Mouse (Mus musculus): ENCODE measurements around the gene Cpa2. TPM values are rescaled to one million over a fixed set of nuclear protein-coding genes. Genes with fewer than 3 reads are reported as not detected.

The Cpa2 gene
- polyA plus RNA-seq, 1 experiment from 2014 or later = 15.9 TPM

- 11% methylated on average over 17 of the region's 17 CpGs for WGBS
- Histone ChIP-seq H3K4me2 (replicated peaks; ENCODE audit: low read depth, low read length) (peak overlapping the region; percentile 60), H3K27me3 (ENCODE audit: insufficient read depth, low read length) (no peaks in the 10 kb centered on the region), H3K27ac (ENCODE audit: low read length) (peak overlapping the region; percentile 96), H3K36me3 (ENCODE audit: insufficient read depth, low read length) (no peaks in the 10 kb centered on the region), H3K4me1 (ENCODE audit: insufficient read depth, low read length) (peaks cover 72% of the 10 kb centered on the region), H3K9me3 (ENCODE audit: low read length) (peaks cover 7% of the 10 kb centered on the region; the same call in 1 of the 2 replicates), H3K4me3 (ENCODE audit: low read length) (peak overlapping the region; percentile 36), H3K9ac (replicated peaks; ENCODE audit: low read length) (peak overlapping the region; percentile 63)
- ATAC-seq (ENCODE audit: low FRiP score, low TSS enrichment) = peak; percentile 37; the same call in 1 of the 2 replicates
These were observed 5.3 kb downstream of the Cpa2 start for GRCm38 (mm10) chr6:30546571-30547273.

GRCm38 (mm10) chr6:30547274-30547645 is 5.9 kb downstream of the Cpa2 start:
- WGBS = under 1% methylated on average over 12 of the region's 17 CpGs
- 0 out of 2 replicates have a peak, but pooled peaks have one; percentile 27 for ATAC-seq (ENCODE audit: low FRiP score, low TSS enrichment)
- H3K4me1 ChIP-seq (ENCODE audit: insufficient read depth, low read length) = peaks cover 77% of the 10 kb centered on the region
- H3K27me3 ChIP-seq (ENCODE audit: insufficient read depth, low read length) = no peaks in the 10 kb centered on the region
- H3K9ac ChIP-seq (replicated peaks; ENCODE audit: low read length) = peak overlapping the region; percentile 63
- H3K27ac ChIP-seq (ENCODE audit: low read length) = peak overlapping the region; percentile 96
- peak overlapping the region; percentile 36 for H3K4me3 ChIP-seq (ENCODE audit: low read length)
- peak overlapping the region; percentile 60 for H3K4me2 ChIP-seq (replicated peaks; ENCODE audit: low read depth, low read length)
- no peaks in the 10 kb centered on the region for H3K36me3 ChIP-seq (ENCODE audit: insufficient read depth, low read length)
- H3K9me3 ChIP-seq (ENCODE audit: low read length) = peaks cover 7% of the 10 kb centered on the region; the same call in 1 of the 2 replicates

- Histone ChIP-seq H3K27me3 (ENCODE audit: insufficient read depth, low read length) (no peaks in the 10 kb centered on the region), H3K4me3 (ENCODE audit: low read length) (no peak overlapping the region), H3K4me2 (replicated peaks; ENCODE audit: low read depth, low read length) (peak overlapping the region; percentile 60), H3K9ac (replicated peaks; ENCODE audit: low read length) (0 out of 2 replicates have a peak overlapping the region, but pooled peaks have one; percentile 46), H3K27ac (ENCODE audit: low read length) (peak overlapping the region; percentile 90), H3K4me1 (ENCODE audit: insufficient read depth, low read length) (peaks cover 81% of the 10 kb centered on the region), H3K36me3 (ENCODE audit: insufficient read depth, low read length) (no peaks in the 10 kb centered on the region), H3K9me3 (ENCODE audit: low read length) (peaks cover 7% of the 10 kb centered on the region; the same call in 1 of the 2 replicates)
- no peak for ATAC-seq (ENCODE audit: low FRiP score, low TSS enrichment)
- 24% methylated on average over 9 of the region's 9 CpGs for WGBS
These were observed 6.4 kb downstream of the Cpa2 start for GRCm38 (mm10) chr6:30547656-30548306.

- H3K4me3 ChIP-seq (ENCODE audit: low read length) = no peak overlapping the region
- peak overlapping the region; percentile 32 for H3K4me2 ChIP-seq (replicated peaks; ENCODE audit: low read depth, low read length)
- peaks cover 81% of the 10 kb centered on the region for H3K4me1 ChIP-seq (ENCODE audit: insufficient read depth, low read length)
- ATAC-seq (ENCODE audit: low FRiP score, low TSS enrichment) = peak; percentile 33
- peak overlapping the region; percentile 9 for H3K9ac ChIP-seq (replicated peaks; ENCODE audit: low read length)
- 12% methylated on average over 15 of the region's 15 CpGs for WGBS
- H3K27ac ChIP-seq (ENCODE audit: low read length) = peak overlapping the region; percentile 90
- H3K9me3 ChIP-seq (ENCODE audit: low read length) = peaks cover 7% of the 10 kb centered on the region; the same call in 1 of the 2 replicates
- H3K27me3 ChIP-seq (ENCODE audit: insufficient read depth, low read length) = no peaks in the 10 kb centered on the region
- H3K36me3 ChIP-seq (ENCODE audit: insufficient read depth, low read length) = no peaks in the 10 kb centered on the region
These were observed 7.9 kb downstream of the Cpa2 start for GRCm38 (mm10) chr6:30549231-30549761.

GRCm38 (mm10) chr6:30550496-30551192 is 9.3 kb downstream of the Cpa2 start:
- no peak for ATAC-seq (ENCODE audit: low FRiP score, low TSS enrichment)
- Histone ChIP-seq H3K4me1 (ENCODE audit: insufficient read depth, low read length) (peaks cover 72% of the 10 kb centered on the region), H3K27me3 (ENCODE audit: insufficient read depth, low read length) (no peaks in the 10 kb centered on the region), H3K4me2 (replicated peaks; ENCODE audit: low read depth, low read length) (no peak overlapping the region), H3K9ac (replicated peaks; ENCODE audit: low read length) (no peak overlapping the region), H3K36me3 (ENCODE audit: insufficient read depth, low read length) (no peaks in the 10 kb centered on the region), H3K4me3 (ENCODE audit: low read length) (no peak overlapping the region), H3K27ac (ENCODE audit: low read length) (no peak overlapping the region), H3K9me3 (ENCODE audit: low read length) (peaks cover 7% of the 10 kb centered on the region; the same call in 1 of the 2 replicates)
- WGBS = 73% methylated on average over 7 of the region's 7 CpGs

GRCm38 (mm10) chr6:30551193-30551515 is 9.8 kb downstream of the Cpa2 start:
- Histone ChIP-seq H3K27ac (ENCODE audit: low read length) (no peak overlapping the region), H3K9me3 (ENCODE audit: low read length) (peaks cover 7% of the 10 kb centered on the region; the same call in 1 of the 2 replicates), H3K4me2 (replicated peaks; ENCODE audit: low read depth, low read length) (no peak overlapping the region), H3K4me1 (ENCODE audit: insufficient read depth, low read length) (peaks cover 67% of the 10 kb centered on the region), H3K4me3 (ENCODE audit: low read length) (no peak overlapping the region), H3K9ac (replicated peaks; ENCODE audit: low read length) (no peak overlapping the region), H3K36me3 (ENCODE audit: insufficient read depth, low read length) (no peaks in the 10 kb centered on the region), H3K27me3 (ENCODE audit: insufficient read depth, low read length) (no peaks in the 10 kb centered on the region)
- ATAC-seq (ENCODE audit: low FRiP score, low TSS enrichment) = no peak

GRCm38 (mm10) chr6:30551644-30552580 is 10.5 kb downstream of the Cpa2 start:
- Histone ChIP-seq H3K36me3 (ENCODE audit: insufficient read depth, low read length) (no peaks in the 10 kb centered on the region), H3K9ac (replicated peaks; ENCODE audit: low read length) (peak overlapping the region; percentile 33), H3K27ac (ENCODE audit: low read length) (peak overlapping the region; percentile 81), H3K4me1 (ENCODE audit: insufficient read depth, low read length) (peaks cover 61% of the 10 kb centered on the region), H3K9me3 (ENCODE audit: low read length) (peaks cover 7% of the 10 kb centered on the region; the same call in 1 of the 2 replicates), H3K4me3 (ENCODE audit: low read length) (0 out of 2 replicates have a peak overlapping the region, but pooled peaks have one; percentile 6), H3K4me2 (replicated peaks; ENCODE audit: low read depth, low read length) (peak overlapping the region; percentile 41), H3K27me3 (ENCODE audit: insufficient read depth, low read length) (no peaks in the 10 kb centered on the region)
- 27% methylated on average over 23 of the region's 23 CpGs for WGBS
- ATAC-seq (ENCODE audit: low FRiP score, low TSS enrichment) = peak; percentile 20; the same call in 1 of the 2 replicates

GRCm38 (mm10) chr6:30552628-30553027 is 11.2 kb downstream of the Cpa2 start:
- Histone ChIP-seq H3K4me1 (ENCODE audit: insufficient read depth, low read length) (peaks cover 54% of the 10 kb centered on the region), H3K4me2 (replicated peaks; ENCODE audit: low read depth, low read length) (peak overlapping the region; percentile 41), H3K27me3 (ENCODE audit: insufficient read depth, low read length) (no peaks in the 10 kb centered on the region), H3K36me3 (ENCODE audit: insufficient read depth, low read length) (no peaks in the 10 kb centered on the region), H3K9me3 (ENCODE audit: low read length) (peaks cover 7% of the 10 kb centered on the region; the same call in 1 of the 2 replicates), H3K9ac (replicated peaks; ENCODE audit: low read length) (0 out of 2 replicates have a peak overlapping the region, but pooled peaks have one; percentile 33), H3K4me3 (ENCODE audit: low read length) (no peak overlapping the region), H3K27ac (ENCODE audit: low read length) (peak overlapping the region; percentile 81)
- WGBS = 32% methylated on average over 6 of the region's 6 CpGs
- no peak for ATAC-seq (ENCODE audit: low FRiP score, low TSS enrichment)
